Mouse (Mus musculus): ENCODE data around the gene Pibf1.

DNA sequence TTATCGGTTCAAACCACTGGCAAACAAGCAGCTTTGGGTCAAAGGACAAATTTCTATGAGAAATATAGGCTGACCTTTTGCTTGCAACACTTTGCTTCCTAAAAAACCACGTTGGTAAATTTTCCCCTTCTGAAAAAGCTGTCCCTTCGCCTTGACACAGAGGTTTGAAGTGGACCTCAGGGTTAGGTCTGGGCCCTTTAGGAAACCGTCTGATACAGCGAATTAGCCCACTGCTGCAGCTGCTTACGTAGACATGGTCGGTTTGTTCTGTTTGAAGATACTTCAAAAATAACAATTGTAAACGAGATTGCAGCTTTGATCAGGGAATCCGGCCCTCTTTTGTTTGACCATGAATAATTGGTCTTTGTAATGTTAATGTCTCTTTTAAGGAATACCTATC, 179.1 kb downstream of the Pibf1 start:
- TF ChIP-seq POLR2A (IDR thresholded peaks at IDR 0.05; ENCODE audit: extremely low read depth, insufficient read depth, low read length): no peak
- TF ChIP-seq CTCF (IDR thresholded peaks at IDR 0.05; ENCODE audit: extremely low read depth, insufficient read depth, low read length): no peak

Data from cortical plate, adult 2 months (tissue).